Mouse (Mus musculus) neural tube, embryonic 15.5 days (tissue): ENCODE data around the gene Itga6. TPM values are rescaled to one million over a fixed set of nuclear protein-coding genes. Genes with fewer than 3 reads are reported as not detected.
"Not testable (repeated sequence)": the region's sequence is repeated elsewhere in the genome, so short reads cannot be mapped to it uniquely, and the experiment has no call there.

Experiments
- ATAC-seq: fragments of 200-750 bp; cut with Nextera tagmentation; 2 replicates; pipeline ENCODE4 v1.8.0; 2017; ENCODE audit warnings: mild to moderate bottlenecking, moderate TSS enrichment, moderate library complexity; ENCODE audit not compliant: low FRiP score
- H3K27ac ChIP-seq: fragments of 300-500 bp; sonication (generic); replicated peaks from 2 replicates; pipeline ENCODE4 v1.5.1; 2015; ENCODE audit warnings: mild to moderate bottlenecking, inconsistent platforms
- H3K27me3 ChIP-seq: fragments of 300-500 bp; sonication (generic); replicated peaks from 2 replicates; pipeline ENCODE4 v1.6.1; 2015; ENCODE audit warnings: inconsistent platforms
- H3K36me3 ChIP-seq: fragments of 300-500 bp; sonication (generic); 2 replicates; pipeline ENCODE4 v1.6.1; 2015; ENCODE audit warnings: inconsistent platforms
- H3K4me1 ChIP-seq: fragments of 300-500 bp; sonication (generic); 2 replicates; pipeline ENCODE4 v1.6.1; 2015; ENCODE audit warnings: inconsistent platforms
- H3K4me2 ChIP-seq: fragments of 300-500 bp; sonication (generic); 2 replicates; pipeline ENCODE4 v1.6.1; 2015; ENCODE audit warnings: inconsistent platforms, mild to moderate bottlenecking, moderate library complexity
- H3K4me3 ChIP-seq: fragments of 300-500 bp; sonication (generic); replicated peaks from 2 replicates; pipeline ENCODE4 v1.5.1; 2015; ENCODE audit warnings: mild to moderate bottlenecking, inconsistent platforms
- H3K9ac ChIP-seq: fragments of 300-500 bp; sonication (generic); replicated peaks from 2 replicates; pipeline ENCODE4 v1.6.1; 2015; ENCODE audit warnings: mild to moderate bottlenecking, inconsistent platforms
- H3K9me3 ChIP-seq: fragments of 300-500 bp; sonication (generic); replicated peaks from 2 replicates; pipeline ENCODE4 v1.6.1; 2016; ENCODE audit warnings: inconsistent platforms
- WGBS: fragments of 180-500 bp; shearing (Covaris S2); methylation state at CpG from one replicate; pipeline ENCODE4 v1.1.7; 2015; ENCODE audit warnings: mixed read lengths; 5-methylcytosine and 5-hydroxymethylcytosine counted together
- polyA plus RNA-seq: library from polyadenylated mRNA; unstranded; fragments of >200 nt; fragmentation: Nextera tagmentation; extraction: Ambion mirVana; gene quantifications from 2 replicates; pipeline ENCODE4 v1.2.1, GENCODE M21; 2015

Itga6 gene
- polyA plus RNA-seq, 1 experiment from 2014 or later: 23.1 TPM

GRCm38 (mm10) chr2:71905154-71905553, 159.7 kb downstream of the Itga6 start:
- Histone ChIP-seq H3K27me3 (no peaks in the 10 kb centered on the region), H3K36me3 (peaks cover 3% of the 10 kb centered on the region; the same call in 1 of the 2 replicates), H3K4me3 (no peak overlapping the region), H3K9ac (no peak overlapping the region), H3K4me2 (no peak overlapping the region), H3K4me1 (no peaks in the 10 kb centered on the region), H3K9me3 (no peaks in the 10 kb centered on the region), H3K27ac (no peak overlapping the region)
- no peak for ATAC-seq
- 95% methylated on average over 7 of the region's 7 CpGs for WGBS

- H3K36me3 ChIP-seq, H3K9ac ChIP-seq, H3K27ac ChIP-seq, H3K4me2 ChIP-seq, ATAC-seq, H3K27me3 ChIP-seq, H3K4me3 ChIP-seq, H3K9me3 ChIP-seq, H3K4me1 ChIP-seq: not testable (repeated sequence)
- WGBS: 93% methylated on average over 8 of the region's 8 CpGs
These were observed 160.9 kb downstream of the Itga6 start for GRCm38 (mm10) chr2:71906356-71906755.

Other genes starting within 250 kb of the Itga6 start
- 0.13 and 1.3 TPM in 2 replicates for gene Dlx1, start 217.5 kb upstream of the Itga6 start, polyA plus RNA-seq
- gene Dlx2, start 198.9 kb upstream of the Itga6 start, polyA plus RNA-seq: 0.08 and 1.1 TPM in 2 replicates
- 18.4 and 26.4 TPM in 2 replicates for gene Pdk1, start 127.6 kb downstream of the Itga6 start, polyA plus RNA-seq
- gene Rapgef4, start 235.6 kb downstream of the Itga6 start, polyA plus RNA-seq: 42.7 and 45.3 TPM in 2 replicates